23 mouse cellular contexts compared by ENCODE assay signal in the genomic region with DNA sequence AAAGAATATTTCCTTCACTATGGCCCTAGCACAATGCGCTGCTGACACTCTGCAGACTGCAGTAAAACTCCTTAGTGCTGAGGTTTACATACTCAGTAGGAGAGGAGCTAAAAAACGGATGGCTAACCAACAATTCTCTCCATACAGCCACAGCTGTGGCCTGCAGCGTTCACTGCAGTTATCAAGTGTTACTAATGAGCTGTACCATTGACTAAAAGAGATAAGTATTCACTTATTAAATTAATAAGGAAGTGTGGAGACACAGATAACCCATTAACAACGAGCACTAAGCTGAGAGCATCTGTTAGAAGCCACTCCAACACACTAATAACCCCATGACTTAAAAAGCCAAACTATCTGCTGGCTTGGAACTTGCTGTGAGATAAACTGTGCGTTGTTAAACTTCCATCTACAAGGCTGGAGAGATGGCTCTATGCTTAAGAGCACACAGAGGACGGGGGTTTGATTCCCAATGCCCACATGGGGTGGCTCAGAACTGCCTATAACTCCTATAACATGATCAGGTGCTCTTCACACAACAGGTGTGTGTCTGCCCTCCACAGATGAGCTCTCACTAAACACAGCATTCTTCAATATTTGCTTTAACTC. TPM values are rescaled to one million over a fixed set of nuclear protein-coding genes. Genes with fewer than 3 reads are reported as not detected.
DNase-seq lines count a peak whose midpoint lies in the region; ATAC-seq and TF ChIP-seq lines count a peak whose summit lies in the region.
"Had no signal": no experiment of that assay in that cellular context is flagged by ENCODE, and none has a peak within 500 bp of the region (broad histone marks: within the 10 kb centered on the region; RNA-seq: fewer than 3 reads in every experiment).

No protein-coding gene starts in this region.

- peak; percentile 62 for ATAC-seq in liver, embryonic 11.5 days (replicated peaks; ENCODE audit: low FRiP score)
- peak; percentile 74 for ATAC-seq in liver, embryonic 14.5 days (ENCODE audit: insufficient read depth)
- peak; percentile 91 for ATAC-seq in megakaryocyte-erythroid progenitor cell, adult 5-6 weeks (replicated peaks; ENCODE audit: low FRiP score, low TSS enrichment, poor library complexity, severe bottlenecking)
- ATAC-seq: CD4-positive, CD25-positive, alpha-beta regulatory T cell, adult 4 months; forebrain, embryonic 15.5 days; hindbrain, postnatal 0 days had no signal

- no peak overlapping the region for H3K4me3 ChIP-seq in liver, embryonic 11.5 days (ENCODE audit: low read depth, low read length)
- no peak overlapping the region for H3K4me3 ChIP-seq in bone marrow, adult 2 months (replicated peaks; ENCODE audit: control insufficient read depth, low read depth, low read length)
- H3K4me3 ChIP-seq in liver, embryonic 14.5 days (ENCODE audit: insufficient read depth in 1 of 2, low read depth in 2 of 2, low read length in 2 of 2): no peak overlapping the region
- no peak overlapping the region for H3K4me3 ChIP-seq in midbrain, embryonic 10.5 days
- H3K4me3 ChIP-seq: embryonic facial prominence, embryonic 10.5 days; forebrain, embryonic 10.5 days; forebrain, embryonic 15.5 days; heart, embryonic 15.5 days; hindbrain, embryonic 13.5 days had no signal

- no peak for TF ChIP-seq EP300 in liver, embryonic 14.5 days (IDR thresholded peaks at IDR 0.05; ENCODE audit: low read depth)

- peak overlapping the region; percentile 15 for H3K27ac ChIP-seq in liver, embryonic 11.5 days (ENCODE audit: low read depth, low read length)
- peak overlapping the region; percentile 39 for H3K27ac ChIP-seq in bone marrow, adult 2 months (ENCODE audit: control insufficient read depth, insufficient read depth, low read depth, low read length, poor library complexity)
- no peak overlapping the region for H3K27ac ChIP-seq in liver, embryonic 14.5 days
- H3K27ac ChIP-seq in midbrain, embryonic 10.5 days (replicated peaks): no peak overlapping the region
- H3K27ac ChIP-seq: embryonic facial prominence, embryonic 10.5 days; forebrain, embryonic 10.5 days; forebrain, embryonic 15.5 days; heart, embryonic 15.5 days; hindbrain, embryonic 13.5 days; hindbrain, postnatal 0 days had no signal

- no peaks in the 10 kb centered on the region for H3K27me3 ChIP-seq in liver, embryonic 11.5 days (replicated peaks; ENCODE audit: control insufficient read depth, insufficient read depth, low read length)
- no peaks in the 10 kb centered on the region for H3K27me3 ChIP-seq in liver, embryonic 14.5 days (ENCODE audit: control insufficient read depth, insufficient read depth, low read length)
- no peaks in the 10 kb centered on the region for H3K27me3 ChIP-seq in midbrain, embryonic 10.5 days (ENCODE audit: low read depth, poor library complexity, severe bottlenecking)
- H3K27me3 ChIP-seq: forebrain, embryonic 15.5 days; heart, embryonic 15.5 days; hindbrain, embryonic 13.5 days had no signal

- intact Hi-C loops in gastrocnemius, postnatal 36 days (cut with DNase I): no loop called here

- H3K9ac ChIP-seq in liver, embryonic 11.5 days (ENCODE audit: low read depth, low read length): no peak overlapping the region
- H3K9ac ChIP-seq in liver, embryonic 14.5 days (replicated peaks): no peak overlapping the region
- H3K9ac ChIP-seq: forebrain, embryonic 15.5 days; heart, embryonic 15.5 days; hindbrain, embryonic 13.5 days had no signal

- TF ChIP-seq CTCF in bone marrow, adult 2 months (IDR thresholded peaks at IDR 0.05; ENCODE audit: control insufficient read depth, insufficient read depth, low read length): no peak
- TF ChIP-seq CTCF in liver, embryonic 14.5 days (IDR thresholded peaks at IDR 0.05; ENCODE audit: low read depth): no peak

- H3K36me3 ChIP-seq in liver, embryonic 11.5 days (ENCODE audit: control insufficient read depth, insufficient read depth, low read length): no peaks in the 10 kb centered on the region; the same call in 1 of the 2 replicates
- H3K36me3 ChIP-seq in liver, embryonic 14.5 days (replicated peaks; ENCODE audit: control insufficient read depth, insufficient read depth, low read depth): no peaks in the 10 kb centered on the region
- H3K36me3 ChIP-seq in midbrain, embryonic 10.5 days: peaks cover 69% of the 10 kb centered on the region

- no peak for TF ChIP-seq POLR2A in bone marrow, adult 2 months (IDR thresholded peaks at IDR 0.05; ENCODE audit: borderline replicate concordance, control insufficient read depth, low read depth, low read length)

- DNase-seq in liver, embryonic 11.5 days (ENCODE audit: low spot score): no peak
- no peak for DNase-seq in liver
- no peak for DNase-seq in liver, embryonic 14.5 days (ENCODE audit: low read depth in 3 of 3, low spot score in 3 of 3)
- no peak for DNase-seq in gastrocnemius, postnatal 36 days
- DNase-seq in lung, postnatal 25 days (ENCODE audit: low spot score): no peak
- DNase-seq in midbrain, embryonic 10.5 days (ENCODE audit: low spot score): no peak
- DNase-seq: adrenal gland, postnatal 10 days; B cell, adult 2 months; cerebellum, adult 11-12 months; cerebellum, adult 9-10 months; cerebellum, postnatal 36 days; heart, adult 18-20 months; heart, postnatal 14 days had no signal

- WGBS in liver, embryonic 11.5 days: 58% methylated on average over 6 of the region's 6 CpGs
- 64% methylated on average over 6 of the region's 6 CpGs for WGBS in bone marrow, adult 2 months
- 19% methylated on average over 6 of the region's 6 CpGs for WGBS in liver, embryonic 14.5 days (ENCODE audit: insufficient replicate concordance)
- 90% methylated on average over 6 of the region's 6 CpGs for WGBS in midbrain, embryonic 10.5 days

- no peak overlapping the region for H3K4me2 ChIP-seq in liver, embryonic 11.5 days
- no peak overlapping the region for H3K4me2 ChIP-seq in liver, embryonic 14.5 days (ENCODE audit: low read depth)
- H3K4me2 ChIP-seq: forebrain, embryonic 15.5 days; heart, embryonic 11.5 days; heart, embryonic 15.5 days; hindbrain, embryonic 13.5 days had no signal

- H3K9me3 ChIP-seq in liver, embryonic 11.5 days (ENCODE audit: control insufficient read depth, low read length): no peaks in the 10 kb centered on the region
- no peaks in the 10 kb centered on the region for H3K9me3 ChIP-seq in liver, embryonic 14.5 days (ENCODE audit: control insufficient read depth, low read length)
- H3K9me3 ChIP-seq in midbrain, embryonic 10.5 days (replicated peaks): no peaks in the 10 kb centered on the region
- H3K9me3 ChIP-seq: embryonic facial prominence, embryonic 10.5 days; forebrain, embryonic 10.5 days; forebrain, embryonic 15.5 days; heart, embryonic 15.5 days; hindbrain, embryonic 13.5 days had no signal

- peaks cover 4% of the 10 kb centered on the region; the same call in 1 of the 2 replicates for H3K4me1 ChIP-seq in liver, embryonic 11.5 days (replicated peaks; ENCODE audit: control insufficient read depth, insufficient read depth, low read length)
- H3K4me1 ChIP-seq in bone marrow, adult 2 months (ENCODE audit: control insufficient read depth, insufficient read depth, low read length): peaks cover 9% of the 10 kb centered on the region
- H3K4me1 ChIP-seq in liver, embryonic 14.5 days (replicated peaks; ENCODE audit: control insufficient read depth in 2 of 2, insufficient read depth in 2 of 2, low read length in 1 of 2): peaks cover 0 to 7% of the 10 kb centered on the region in 2 experiments; a peak in 2 of 4 replicates
- no peaks in the 10 kb centered on the region for H3K4me1 ChIP-seq in midbrain, embryonic 10.5 days
- H3K4me1 ChIP-seq: embryonic facial prominence, embryonic 10.5 days; forebrain, embryonic 10.5 days; forebrain, embryonic 15.5 days; heart, embryonic 15.5 days; hindbrain, embryonic 13.5 days had no signal

RNA-seq across cellular contexts. Expression of a gene that starts 17.9 kb away (rescaled TPM):
- 10.0 and 11.1 TPM in 2 replicates for polyA plus RNA-seq in liver, embryonic 11.5 days (2014; fragmentation: Nextera tagmentation; extraction: Ambion mirVana)
- polyA plus RNA-seq in bone marrow, adult 2 months (2011; ENCODE audit: insufficient read depth, insufficient read length, low replicate concordance, missing spikeins): 4.9 and 8.9 TPM in 2 replicates
- polyA plus RNA-seq in liver, embryonic 14.5 days (2012; rRNA removed): 1.5 and 1.9 TPM in 2 replicates
- 3.5 and 3.6 TPM in 2 replicates for polyA plus RNA-seq in liver, embryonic 14.5 days (2014; fragmentation: Nextera tagmentation; extraction: Ambion mirVana)
- total RNA-seq in megakaryocyte-erythroid progenitor cell, adult 5-6 weeks (2014; fragmentation: Nextera tagmentation): 10.3 and 20.0 TPM in 2 replicates
- 17.3 and 22.1 TPM in 2 replicates for total RNA-seq in megakaryocyte-erythroid progenitor cell, adult 5-6 weeks (2017)
- 10 to 100 TPM; 14.9 to 18.3 TPM for total RNA-seq in gastrocnemius, postnatal 36 days (2021)
- polyA plus RNA-seq in midbrain, embryonic 10.5 days (2016; fragmentation: Nextera tagmentation; extraction: Ambion mirVana): 16.2 and 20.4 TPM in 2 replicates

RNA-seq across cellular contexts. Expression of a gene that starts 31.2 kb away (rescaled TPM):
- polyA plus RNA-seq in liver, embryonic 11.5 days (2014; fragmentation: Nextera tagmentation; extraction: Ambion mirVana): 32.1 and 34.1 TPM in 2 replicates
- 14.3 and 28.3 TPM in 2 replicates for polyA plus RNA-seq in bone marrow, adult 2 months (2011; ENCODE audit: insufficient read depth, insufficient read length, low replicate concordance, missing spikeins)
- polyA plus RNA-seq in liver, embryonic 14.5 days (2012; rRNA removed): 8.2 and 11.8 TPM in 2 replicates
- 15.1 and 15.3 TPM in 2 replicates for polyA plus RNA-seq in liver, embryonic 14.5 days (2014; fragmentation: Nextera tagmentation; extraction: Ambion mirVana)
- 36.3 and 39.8 TPM in 2 replicates for total RNA-seq in megakaryocyte-erythroid progenitor cell, adult 5-6 weeks (2014; fragmentation: Nextera tagmentation)
- total RNA-seq in megakaryocyte-erythroid progenitor cell, adult 5-6 weeks (2017): 37.0 and 42.6 TPM in 2 replicates
- 10 to 100 TPM; 23.1 to 25.1 TPM for total RNA-seq in gastrocnemius, postnatal 36 days (2021)
- polyA plus RNA-seq in midbrain, embryonic 10.5 days (2016; fragmentation: Nextera tagmentation; extraction: Ambion mirVana): 55.4 and 63.0 TPM in 2 replicates

Comparison
In these comparisons a context has a peak if more than half of its experiments do, and no peak if none do; other contexts are left out.
1. H3K27ac ChIP-seq: peak in liver, embryonic 11.5 days (single experiment) and bone marrow, adult 2 months (single experiment); none in liver, embryonic 14.5 days (single experiment) and midbrain, embryonic 10.5 days (single experiment).
2. Peak in every context shown above with its lines, with median percentiles within 50 percentile points of each other: ATAC-seq.